Mouse (Mus musculus) gastrocnemius, adult 2 months (tissue): ENCODE measurements around the gene Gm45194. TPM values are rescaled to one million over a fixed set of nuclear protein-coding genes. Genes with fewer than 3 reads are reported as not detected.

Source experiments
- DNase-seq: peaks from one replicate; pipeline ENCODE4 v3.0.0; 2022
- H3K27ac ChIP-seq: fragments of 200-600 bp; 2 replicates; pipeline ENCODE4 v1.8.1; 2022; ENCODE audit warnings: mild to moderate bottlenecking
- H3K4me3 ChIP-seq: fragments of 200-600 bp; 2 replicates; pipeline ENCODE4 v1.8.1; 2022; ENCODE audit warnings: mild to moderate bottlenecking, moderate library complexity
- CTCF ChIP-seq: fragments of 200-600 bp; IDR thresholded peaks from 2 replicates; pipeline ENCODE4 v1.8.1; 2022; ENCODE audit warnings: antibody characterized with exemption, mild to moderate bottlenecking, moderate library complexity
- intact Hi-C: fragments of 180-260 bp; cut with DNase I; formaldehyde crosslinking; loops from one replicate; pipeline ENCODE4 v1.15.1; 2025
- long read RNA-seq, 2 experiments: library from polyadenylated mRNA; stranded (forward); transcript quantifications; one replicate each; pipeline ENCODE4 v2.0.0; 2021
- total RNA-seq, 2 experiments: library from RNA; stranded (reverse); gene quantifications; 2 replicates each; pipeline ENCODE4 v1.2.3; 2021

The Gm45194 gene
- not detected for total RNA-seq
- long read RNA-seq, experiment 1 = 0 reads
- long read RNA-seq, experiment 2 = 0 reads

GRCm38 (mm10) chrX:111891089-111891488 lies at the start of gene Gm45194:
Gm45194 (plus strand) TSS chrX:111891389.
- no peak within 1 kb of the TSS for H3K27ac ChIP-seq
- TF ChIP-seq CTCF = no peak
- intact Hi-C loops = no loop called here
- DNase-seq = no peak
- no peak within 1 kb of the TSS for H3K4me3 ChIP-seq

- intact Hi-C loops = no loop called here
- Histone ChIP-seq H3K4me3 (no peak overlapping the region), H3K27ac (no peak overlapping the region)
- no peak for DNase-seq
- TF ChIP-seq CTCF = no peak
Measured at GRCm38 (mm10) chrX:111855878-111856277, 35.3 kb upstream of the Gm45194 start.

GRCm38 (mm10) chrX:111881251-111881650 lies 9.9 kb upstream of the Gm45194 start:
- DNase-seq = no peak
- no peak for TF ChIP-seq CTCF
- no peak overlapping the region for H3K4me3 ChIP-seq
- intact Hi-C loops = no loop called here
- H3K27ac ChIP-seq = no peak overlapping the region

- DNase-seq = peak; percentile 9
- intact Hi-C loops = no loop called here
- H3K4me3 ChIP-seq = peak overlapping the region; percentile 61
- no peak for TF ChIP-seq CTCF
- H3K27ac ChIP-seq = no peak overlapping the region
Measured at GRCm38 (mm10) chrX:111894321-111895050, 3.3 kb downstream of the Gm45194 start.

GRCm38 (mm10) chrX:111895084-111895779 lies 4.0 kb downstream of the Gm45194 start:
- intact Hi-C loops = no loop called here
- Histone ChIP-seq H3K27ac (no peak overlapping the region), H3K4me3 (peak overlapping the region; percentile 61)
- DNase-seq = no peak
- no peak for TF ChIP-seq CTCF

DNA sequence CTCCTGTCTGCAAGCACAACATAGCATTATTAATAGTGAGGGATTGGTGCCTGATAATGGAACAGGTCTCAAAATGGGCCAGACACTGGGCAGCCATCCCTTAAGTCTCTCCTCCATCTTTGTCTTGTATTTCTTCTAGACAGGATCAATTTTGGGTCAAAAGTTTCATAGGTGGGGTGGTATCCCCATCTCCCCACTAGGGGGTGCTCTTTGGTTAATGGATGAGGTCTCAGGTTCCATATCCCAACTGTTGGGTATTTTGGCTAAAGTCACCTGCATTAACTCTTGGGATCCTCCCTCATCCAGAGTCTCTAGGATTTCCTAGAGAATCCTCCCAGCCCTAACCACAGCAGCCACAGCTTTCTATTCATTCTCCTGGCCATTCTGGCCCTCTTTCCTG lies 26.2 kb downstream of the Gm45194 start:
- intact Hi-C loops = loop anchor here (2.0 kb wide), 1 partner anchor 431 kb away; no protein-coding TSS in a partner anchor
- Histone ChIP-seq H3K4me3 (no peak overlapping the region), H3K27ac (no peak overlapping the region)
- DNase-seq = no peak
- TF ChIP-seq CTCF = peak; percentile 42

DNA sequence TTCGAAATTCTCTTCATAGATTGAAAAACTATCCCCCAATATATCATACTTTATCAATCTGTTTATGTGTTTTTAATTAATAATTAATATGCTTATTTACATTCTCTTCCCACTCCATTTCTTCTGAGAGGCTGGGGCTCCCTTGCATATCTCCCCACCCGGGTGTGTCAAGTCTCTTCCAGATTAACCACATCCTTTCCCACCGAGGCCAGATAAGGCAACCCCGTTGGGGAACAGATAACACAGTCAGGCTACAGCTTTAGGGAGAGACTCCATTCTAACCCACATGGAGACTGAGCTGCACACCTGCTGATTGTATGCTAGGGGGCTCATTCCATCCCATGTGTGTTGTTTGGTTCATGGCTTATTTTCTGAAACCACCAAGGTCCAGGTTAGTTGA lies 69.7 kb downstream of the Gm45194 start:
- no peak for TF ChIP-seq CTCF
- no peak overlapping the region for H3K27ac ChIP-seq
- intact Hi-C loops = no loop called here
- H3K4me3 ChIP-seq = no peak overlapping the region
- no peak for DNase-seq

DNA sequence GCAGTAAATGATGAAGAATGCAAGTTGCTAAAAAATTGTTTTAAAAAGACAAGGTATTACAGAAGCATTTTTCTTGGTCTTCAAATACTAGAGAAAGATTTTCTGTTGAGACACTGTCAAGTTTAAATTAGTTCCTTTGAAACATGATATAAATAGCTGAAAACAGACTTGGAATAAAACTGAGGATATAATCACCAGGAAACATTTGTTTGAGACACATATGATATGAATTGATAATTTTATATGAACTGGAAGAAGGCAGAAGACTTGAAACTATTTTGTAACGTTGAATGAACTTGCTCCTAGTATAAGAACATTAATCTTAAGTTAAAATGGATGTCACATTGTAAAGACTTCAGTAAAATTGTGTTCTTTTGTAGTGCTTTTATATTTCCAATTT lies 108.5 kb downstream of the Gm45194 start:
- no peak overlapping the region for H3K4me3 ChIP-seq
- intact Hi-C loops = no loop called here
- H3K27ac ChIP-seq = no peak overlapping the region
- no peak for DNase-seq
- TF ChIP-seq CTCF = no peak

DNA sequence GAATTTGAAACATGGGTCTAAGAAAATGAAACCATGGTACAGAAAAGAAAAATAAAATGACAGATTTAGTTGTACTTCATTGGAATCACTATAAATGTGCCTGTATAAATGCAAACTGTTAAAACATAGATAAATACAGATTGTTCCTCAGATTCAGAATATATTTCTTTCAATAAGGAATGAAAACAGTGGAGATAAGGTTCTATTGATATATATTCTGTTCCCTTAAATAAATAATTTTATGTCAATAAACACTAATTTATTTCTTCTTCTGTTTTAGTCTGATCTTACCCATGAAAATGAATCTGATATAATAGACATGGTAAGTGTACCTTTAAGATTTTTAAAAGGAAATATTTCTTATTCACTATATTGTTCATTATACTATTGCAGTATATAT lies 119.5 kb downstream of the Gm45194 start, which contains the start of gene Tex16:
Tex16 (plus strand) TSS at position 301 of the 400 bp plus-strand sequence.
- DNase-seq = no peak
- no peak for TF ChIP-seq CTCF
- intact Hi-C loops = no loop called here
- Histone ChIP-seq H3K27ac (no peak within 1 kb of the TSS), H3K4me3 (no peak within 1 kb of the TSS)

DNA sequence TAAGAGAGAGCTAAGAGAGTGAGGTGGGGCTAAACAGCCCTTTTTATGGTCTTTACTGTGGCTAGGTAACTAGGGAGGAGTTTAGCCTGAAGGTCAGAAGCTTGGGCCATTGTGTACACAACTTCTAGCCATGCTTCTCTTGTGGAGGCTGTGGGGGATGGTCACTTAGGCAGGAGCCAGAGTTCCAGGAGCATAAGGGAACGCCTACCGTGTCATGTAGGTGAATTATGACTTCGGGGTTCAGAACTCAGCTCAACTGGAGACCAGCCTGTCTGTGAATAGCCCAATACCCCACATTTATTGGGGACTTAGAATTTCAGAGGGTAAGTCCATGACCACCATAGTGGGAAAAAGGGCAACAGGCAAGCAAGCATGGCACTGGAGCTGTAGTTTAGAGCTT lies 347.6 kb downstream of the Gm45194 start, which contains the start of gene 4933403O08Rik:
4933403O08Rik (plus strand) TSS at position 301 of the 400 bp plus-strand sequence.
- TF ChIP-seq CTCF = no peak
- Histone ChIP-seq H3K27ac (no peak within 1 kb of the TSS), H3K4me3 (no peak within 1 kb of the TSS)
- no peak for DNase-seq
- intact Hi-C loops = no loop called here

DNA sequence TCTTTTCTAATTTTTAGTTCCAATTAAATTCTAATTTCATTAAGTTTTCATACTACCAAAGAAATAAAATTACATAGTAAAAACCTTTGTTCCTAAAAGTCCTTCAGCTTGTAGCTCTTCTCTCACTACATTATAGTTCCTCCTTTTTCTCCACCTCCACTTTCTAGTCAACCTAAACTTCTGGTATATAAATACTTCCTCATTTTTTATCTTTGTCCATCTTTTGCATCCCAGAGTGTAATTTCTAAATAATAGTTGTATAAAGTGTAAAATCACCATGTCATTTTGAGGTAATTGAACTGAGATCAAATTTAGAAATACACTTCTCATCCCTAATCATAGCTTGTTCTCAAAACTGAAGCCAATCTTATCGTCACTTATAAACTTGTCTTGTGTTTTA lies 351.7 kb downstream of the Gm45194 start:
- Histone ChIP-seq H3K4me3 (no peak overlapping the region), H3K27ac (no peak overlapping the region)
- no peak for TF ChIP-seq CTCF
- DNase-seq = no peak
- intact Hi-C loops = no loop called here

GRCm38 (mm10) chrX:112255513-112255912 lies 364.3 kb downstream of the Gm45194 start:
- intact Hi-C loops = no loop called here
- Histone ChIP-seq H3K27ac (no peak overlapping the region), H3K4me3 (no peak overlapping the region)
- TF ChIP-seq CTCF = no peak
- no peak for DNase-seq

DNA sequence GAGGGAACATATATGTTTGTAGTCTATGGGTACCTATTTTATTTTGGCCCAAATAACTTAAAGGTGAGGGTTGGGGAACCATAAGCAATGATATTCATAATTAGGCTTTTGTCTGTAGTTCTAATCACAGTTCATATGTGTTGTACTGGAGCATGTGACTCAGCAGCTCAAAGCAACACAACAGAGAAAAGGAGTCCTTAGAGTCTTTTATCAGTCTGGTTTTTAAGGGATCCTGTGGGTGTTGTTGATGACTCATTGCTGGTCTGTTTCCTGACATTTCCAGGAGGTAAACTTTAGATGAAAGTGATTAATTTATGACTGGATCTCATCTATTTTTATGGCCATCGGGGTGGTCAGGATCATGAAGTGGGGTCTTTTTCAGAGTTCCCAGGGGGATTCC lies 382.4 kb downstream of the Gm45194 start:
- intact Hi-C loops = no loop called here
- no peak for TF ChIP-seq CTCF
- DNase-seq = no peak
- no peak overlapping the region for H3K4me3 ChIP-seq
- H3K27ac ChIP-seq = no peak overlapping the region

Other genes with a start within 250 kb of the Gm45194 start
- gene Hdx, start 194.3 kb upstream of the Gm45194 start, total RNA-seq = under 1 TPM; 0.08 to 0.17 TPM
- not detected for gene Tex16, start 119.6 kb downstream of the Gm45194 start, total RNA-seq